Mouse (Mus musculus): ENCODE data around the gene Gm10097.

The Gm10097 gene

GRCm38 (mm10) chr10:5068676-5069265 is at the start of gene Gm10097:
Gene Gm10097 (plus strand): TSS chr10:5069192.
- DNase-seq (ENCODE audit: extremely low read depth, insufficient read length, low spot score) = no peak

- no peak for DNase-seq (ENCODE audit: extremely low read depth, insufficient read length, low spot score)
Measured at GRCm38 (mm10) chr10:5025906-5026305, 43.1 kb upstream of the Gm10097 start.

- no peak for DNase-seq (ENCODE audit: extremely low read depth, insufficient read length, low spot score)
Measured at GRCm38 (mm10) chr10:5027208-5027607, 41.8 kb upstream of the Gm10097 start.

- no peak for DNase-seq (ENCODE audit: extremely low read depth, insufficient read length, low spot score)
Measured at GRCm38 (mm10) chr10:5028301-5028700, 40.7 kb upstream of the Gm10097 start.

- no peak for DNase-seq (ENCODE audit: extremely low read depth, insufficient read length, low spot score)
Measured at GRCm38 (mm10) chr10:5029161-5029560, 39.8 kb upstream of the Gm10097 start.

- no peak for DNase-seq (ENCODE audit: extremely low read depth, insufficient read length, low spot score)
Measured at GRCm38 (mm10) chr10:5029883-5030282, 39.1 kb upstream of the Gm10097 start.

GRCm38 (mm10) chr10:5032192-5033048 is 36.6 kb upstream of the Gm10097 start:
- DNase-seq (ENCODE audit: extremely low read depth, insufficient read length, low spot score) = no peak

GRCm38 (mm10) chr10:5041254-5041653 is 27.7 kb upstream of the Gm10097 start:
- no peak for DNase-seq (ENCODE audit: extremely low read depth, insufficient read length, low spot score)

- no peak for DNase-seq (ENCODE audit: extremely low read depth, insufficient read length, low spot score)
Measured at GRCm38 (mm10) chr10:5044481-5044880, 24.5 kb upstream of the Gm10097 start.

- DNase-seq (ENCODE audit: extremely low read depth, insufficient read length, low spot score) = no peak
Measured at GRCm38 (mm10) chr10:5045213-5045612, 23.8 kb upstream of the Gm10097 start.

GRCm38 (mm10) chr10:5045671-5046070 is 23.3 kb upstream of the Gm10097 start:
- DNase-seq (ENCODE audit: extremely low read depth, insufficient read length, low spot score) = no peak

GRCm38 (mm10) chr10:5056243-5056735 is 12.7 kb upstream of the Gm10097 start:
- no peak for DNase-seq (ENCODE audit: extremely low read depth, insufficient read length, low spot score)

- no peak for DNase-seq (ENCODE audit: extremely low read depth, insufficient read length, low spot score)
Measured at GRCm38 (mm10) chr10:5056940-5057339, 12.1 kb upstream of the Gm10097 start.

- no peak for DNase-seq (ENCODE audit: extremely low read depth, insufficient read length, low spot score)
Measured at GRCm38 (mm10) chr10:5057661-5058060, 11.3 kb upstream of the Gm10097 start.

- no peak for DNase-seq (ENCODE audit: extremely low read depth, insufficient read length, low spot score)
Measured at GRCm38 (mm10) chr10:5058876-5059275, 10.1 kb upstream of the Gm10097 start.

GRCm38 (mm10) chr10:5059983-5060382 is 9.0 kb upstream of the Gm10097 start:
- DNase-seq (ENCODE audit: extremely low read depth, insufficient read length, low spot score) = no peak

GRCm38 (mm10) chr10:5067113-5067512 is 1.9 kb upstream of the Gm10097 start:
- no peak for DNase-seq (ENCODE audit: extremely low read depth, insufficient read length, low spot score)

GRCm38 (mm10) chr10:5070168-5070940 is 1.4 kb downstream of the Gm10097 start:
- no peak for DNase-seq (ENCODE audit: extremely low read depth, insufficient read length, low spot score)

GRCm38 (mm10) chr10:5070941-5071231 is 1.9 kb downstream of the Gm10097 start:
- DNase-seq (ENCODE audit: extremely low read depth, insufficient read length, low spot score) = no peak

- no peak for DNase-seq (ENCODE audit: extremely low read depth, insufficient read length, low spot score)
Measured at GRCm38 (mm10) chr10:5072054-5072453, 3.1 kb downstream of the Gm10097 start.

GRCm38 (mm10) chr10:5075724-5076123 is 6.7 kb downstream of the Gm10097 start:
- DNase-seq (ENCODE audit: extremely low read depth, insufficient read length, low spot score) = no peak
